Mouse (Mus musculus): ENCODE measurements around the gene Jak1.

Gene Jak1

DNA sequence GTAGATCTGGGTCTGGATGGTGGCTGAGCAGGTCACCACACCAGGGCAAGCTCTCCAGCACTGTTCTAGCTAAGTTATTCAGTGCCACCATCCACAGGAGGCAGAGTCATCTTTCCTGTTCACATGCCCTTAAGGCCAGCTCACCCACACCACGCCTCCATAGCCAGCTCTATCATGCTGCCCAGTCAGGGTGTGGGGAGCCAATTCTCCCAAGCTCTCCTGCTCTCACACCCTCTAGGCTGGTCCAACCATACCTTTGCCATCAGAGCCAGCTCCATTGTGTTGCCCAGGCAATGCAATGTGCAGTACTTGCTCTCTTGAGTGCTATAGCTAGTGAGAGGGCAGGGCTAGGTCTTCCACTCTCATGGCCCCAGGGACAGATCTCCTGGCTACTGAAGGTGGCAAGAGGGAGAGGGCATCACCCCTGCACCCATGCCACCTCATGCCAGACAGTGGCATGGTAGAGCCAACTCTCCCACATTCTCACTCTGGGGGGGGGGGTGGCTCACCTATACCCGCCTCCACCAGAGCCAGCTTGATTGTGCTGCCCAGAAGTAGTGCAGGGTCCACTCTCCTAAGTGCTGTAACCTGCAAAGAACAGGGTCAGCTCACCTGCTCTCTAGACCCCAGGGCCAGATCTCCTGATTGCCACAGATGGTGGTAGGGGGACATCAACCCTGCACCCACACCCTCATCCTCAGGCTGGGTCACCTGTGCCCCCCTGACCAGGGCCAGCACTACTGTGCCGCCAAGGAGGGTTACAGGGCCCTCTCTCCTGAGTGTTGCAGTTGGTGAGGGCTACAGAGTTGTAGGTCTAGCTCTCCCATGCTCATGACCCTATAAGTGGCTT lies 25.5 kb downstream of the Jak1 start:
- DNase-seq (ENCODE audit: low read depth, low spot score): no peak

DNA sequence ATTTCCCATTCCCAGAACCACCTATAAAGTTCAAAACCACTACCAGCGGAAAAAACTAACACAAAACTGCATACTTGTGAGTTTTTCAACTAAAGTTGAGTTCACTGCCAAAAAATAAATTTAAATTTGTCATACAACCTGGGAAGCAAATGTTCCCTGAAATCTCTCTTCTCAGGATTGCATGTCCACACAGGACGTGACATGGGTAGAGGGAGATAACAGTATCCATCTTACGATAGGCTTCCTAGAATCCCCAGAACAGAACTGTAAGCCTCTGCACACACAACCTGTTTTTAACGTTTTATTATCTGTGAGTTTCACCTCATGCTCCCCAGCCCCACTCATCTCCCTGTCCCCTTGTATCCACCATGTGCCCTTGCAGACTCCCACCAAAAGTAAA lies 26.5 kb downstream of the Jak1 start:
- no peak for DNase-seq (ENCODE audit: low read depth, low spot score)

DNA sequence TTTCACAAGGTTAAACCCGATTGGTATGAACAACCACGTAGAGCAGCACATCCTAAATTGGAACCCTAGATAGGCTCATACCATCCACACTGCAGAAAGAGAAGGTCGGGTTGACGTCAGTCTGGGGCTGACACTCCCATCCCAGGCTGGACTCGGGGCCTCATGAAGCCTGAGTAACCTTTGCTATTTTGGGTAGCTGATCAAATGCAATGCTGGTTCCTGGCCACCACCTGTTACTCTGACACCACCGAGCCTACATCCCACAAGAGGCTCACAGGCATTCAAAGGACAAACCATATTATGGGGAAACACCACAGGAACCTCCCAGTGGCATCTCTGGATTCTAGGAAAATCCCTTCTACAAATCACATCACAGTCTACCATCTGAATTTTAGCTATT lies 28.3 kb downstream of the Jak1 start:
- DNase-seq (ENCODE audit: low read depth, low spot score): no peak

DNA sequence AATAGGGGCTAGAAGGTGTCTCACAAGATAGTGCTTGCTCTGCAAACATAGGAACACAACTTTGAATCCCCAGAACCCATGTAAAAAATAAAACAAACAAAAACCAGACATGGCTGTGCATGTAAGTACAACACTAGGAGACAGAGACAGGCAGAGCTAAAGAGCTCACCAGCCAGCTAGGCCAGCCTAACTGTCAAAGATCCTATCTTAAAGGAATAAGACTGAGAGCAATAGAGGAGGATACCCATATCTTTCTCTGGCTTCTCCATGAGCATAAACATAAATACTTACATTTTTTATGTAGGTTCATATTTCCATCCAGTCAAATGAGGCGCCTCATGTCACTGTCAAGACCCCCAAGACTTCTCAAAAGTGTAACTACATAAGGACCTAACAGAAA lies 29.1 kb downstream of the Jak1 start:
- no peak for DNase-seq (ENCODE audit: low read depth, low spot score)

DNA sequence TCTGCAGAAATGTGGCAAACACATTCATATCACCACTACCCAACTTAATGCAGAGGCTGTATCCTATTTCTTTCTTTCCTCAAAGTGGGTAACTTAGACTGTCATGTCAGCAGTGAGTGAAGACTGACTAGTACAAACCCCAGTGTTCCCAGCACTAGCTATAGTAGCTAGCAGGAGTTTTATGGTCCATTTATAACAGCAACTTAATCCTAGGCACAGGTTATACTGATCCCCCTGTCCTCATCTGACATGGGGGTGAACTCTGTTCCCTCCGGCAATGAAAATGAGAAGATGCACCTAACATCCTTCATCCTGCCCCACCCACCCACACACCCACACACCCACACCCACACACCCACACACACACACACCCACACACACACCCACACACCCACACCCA lies 30.3 kb downstream of the Jak1 start:
- no peak for DNase-seq (ENCODE audit: low read depth, low spot score)

DNA sequence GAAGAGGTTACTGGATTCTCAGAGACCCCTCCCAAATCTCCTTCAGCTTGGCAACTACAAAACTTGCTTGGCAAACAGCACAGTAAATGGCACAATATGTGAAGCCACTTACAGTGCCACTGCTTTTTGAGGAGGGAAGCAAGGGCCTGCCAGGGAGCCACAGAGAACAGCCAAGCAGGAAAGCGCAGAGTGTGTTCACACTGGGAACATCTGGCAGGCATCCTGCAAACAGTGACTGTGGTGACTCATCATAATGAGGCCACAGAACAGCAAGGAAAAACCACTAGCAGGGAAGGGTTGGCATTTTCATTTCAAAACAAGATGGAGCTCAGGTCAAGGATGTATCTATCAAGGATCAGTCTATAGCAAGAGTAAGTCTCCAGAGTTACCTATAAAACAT lies 30.8 kb downstream of the Jak1 start:
- DNase-seq (ENCODE audit: low read depth, low spot score): no peak

DNA sequence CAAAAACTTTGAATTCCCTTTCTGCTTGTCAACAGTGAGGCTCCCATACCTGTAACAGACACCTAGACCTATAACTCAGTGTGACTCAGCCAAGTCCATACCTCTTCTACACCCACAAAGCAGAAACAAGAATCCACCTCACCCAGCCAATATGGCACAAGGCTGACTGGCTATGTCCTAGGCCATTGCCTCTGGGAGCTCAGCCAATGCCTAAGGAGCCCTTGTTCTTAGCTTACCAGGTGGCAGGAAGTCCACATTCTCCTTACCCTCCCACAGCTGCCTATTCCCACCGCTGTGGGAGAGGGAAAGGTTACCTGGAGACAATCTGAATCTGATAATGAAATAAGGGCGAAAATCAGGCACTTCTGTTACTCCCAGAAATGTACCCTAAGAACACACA lies 34.5 kb downstream of the Jak1 start:
- no peak for DNase-seq (ENCODE audit: low read depth, low spot score)

DNA sequence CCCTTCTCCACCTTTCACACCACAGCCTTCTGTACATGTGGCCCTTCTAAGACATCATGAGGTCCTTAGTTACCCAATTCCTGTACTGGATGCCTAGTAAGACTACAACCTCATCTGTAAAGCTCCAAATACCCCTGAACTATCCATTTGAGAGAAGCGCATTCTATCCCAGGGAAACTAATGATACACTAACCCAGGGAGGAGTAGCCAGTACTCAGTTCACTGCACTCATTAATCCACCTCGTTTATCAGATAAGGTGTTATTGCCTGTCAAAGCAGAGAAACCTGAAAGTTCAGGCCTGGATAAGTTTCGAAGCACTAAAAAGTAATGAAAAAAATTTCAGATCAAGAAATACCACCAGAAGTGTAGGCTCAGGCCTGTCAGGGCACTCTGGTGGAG lies 37.7 kb downstream of the Jak1 start:
- DNase-seq (ENCODE audit: low read depth, low spot score): no peak

DNA sequence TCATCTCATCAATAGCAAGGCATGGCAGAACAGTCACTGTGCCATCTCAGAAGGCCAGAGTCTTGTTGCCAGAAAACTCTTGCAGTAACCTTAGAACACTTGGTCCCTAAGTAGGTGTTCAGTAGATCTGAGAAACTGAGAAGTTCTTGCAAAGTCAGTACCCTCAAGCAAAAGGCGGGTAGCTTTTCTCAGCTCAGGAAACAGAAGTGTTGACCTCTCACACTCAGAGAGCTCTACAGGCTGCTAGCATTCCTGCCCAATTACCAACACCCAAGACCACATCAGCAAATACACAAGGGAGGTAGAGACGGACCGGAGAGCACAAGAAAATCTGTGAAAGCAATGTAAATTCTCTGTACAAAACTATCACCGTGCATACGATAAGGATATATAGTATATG lies 39.1 kb downstream of the Jak1 start:
- DNase-seq (ENCODE audit: low read depth, low spot score): no peak

DNA sequence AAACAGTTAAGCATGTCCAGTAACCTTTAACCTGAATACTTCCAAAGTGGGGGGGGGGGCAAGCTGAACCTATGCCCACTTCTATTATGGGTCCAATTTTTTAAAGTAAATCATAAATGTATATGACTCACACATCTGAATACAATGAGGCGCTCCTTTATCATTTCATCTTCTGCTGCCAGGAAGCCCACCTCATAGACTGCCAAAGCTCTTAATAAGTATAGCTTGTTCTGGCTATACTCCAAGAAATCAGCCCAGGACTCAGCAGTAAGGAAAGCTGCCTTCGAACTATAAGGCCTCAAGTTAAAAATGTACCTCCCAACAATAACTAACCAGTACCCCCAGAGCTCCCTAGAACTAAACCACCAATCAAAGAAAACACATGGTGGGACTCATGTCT lies 44.1 kb downstream of the Jak1 start:
- no peak for DNase-seq (ENCODE audit: low read depth, low spot score)

DNA sequence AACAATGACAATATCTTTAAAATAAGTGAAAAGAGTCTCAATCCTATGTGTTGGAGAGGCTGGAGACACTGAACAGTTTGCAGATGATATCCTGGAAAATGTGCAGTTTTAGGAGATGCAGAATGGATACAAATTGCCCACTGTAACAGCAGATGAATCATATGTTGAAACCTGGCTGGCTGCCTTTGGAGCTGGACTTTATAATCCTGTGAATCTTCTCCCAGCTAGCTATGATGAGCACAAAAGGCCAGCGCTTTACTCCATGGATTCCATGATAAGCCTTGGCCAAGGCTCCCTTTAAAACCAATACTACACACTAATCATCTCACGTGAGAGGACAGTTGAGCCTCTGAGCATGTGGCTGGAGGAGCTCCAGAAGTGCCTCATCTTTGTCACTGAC lies 45.2 kb downstream of the Jak1 start:
- no peak for DNase-seq (ENCODE audit: low read depth, low spot score)

DNA sequence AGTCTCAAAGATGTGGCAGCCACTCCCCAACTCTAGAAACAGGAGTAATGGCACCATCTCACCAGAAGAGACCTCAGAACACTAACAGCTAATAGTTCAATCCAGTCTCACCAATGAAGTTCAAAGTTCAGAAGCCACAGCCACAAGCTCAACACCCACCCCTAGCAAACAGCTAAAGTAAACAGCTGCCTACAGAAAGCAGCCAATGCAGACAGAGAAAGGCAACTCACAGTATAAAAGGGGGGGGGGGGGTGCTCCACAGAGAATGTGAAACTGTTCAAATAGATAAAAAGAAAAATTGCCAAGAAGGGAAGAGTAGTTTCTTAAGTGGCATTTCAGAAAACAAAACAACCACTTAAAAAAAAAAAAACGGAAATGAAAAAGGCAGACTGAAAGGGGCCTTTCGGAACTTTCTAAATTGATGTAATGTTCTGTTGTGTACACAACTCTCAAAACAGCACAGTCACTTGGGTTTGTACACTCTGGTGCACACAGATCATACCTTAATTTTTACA lies 48.0 kb downstream of the Jak1 start:
- no peak for DNase-seq (ENCODE audit: low read depth, low spot score)

DNA sequence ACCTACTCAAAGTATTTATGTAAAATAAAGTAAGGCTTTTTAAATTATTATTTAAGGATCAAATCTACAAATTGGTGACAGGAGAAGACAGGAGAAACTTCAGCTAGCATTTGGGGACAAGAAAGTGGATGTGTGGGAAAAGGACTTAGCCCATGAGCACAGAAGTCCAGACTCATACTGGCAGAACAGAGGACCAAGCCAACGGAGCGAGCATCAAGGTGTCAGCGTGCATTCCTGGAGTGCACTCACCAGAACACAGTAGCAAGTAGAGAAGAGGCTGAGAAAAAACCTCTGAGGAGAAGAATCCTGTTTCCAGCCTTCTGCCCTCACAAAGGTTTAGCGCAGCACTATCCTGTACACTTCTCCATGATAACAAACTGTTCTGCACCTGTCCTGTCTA lies 48.8 kb downstream of the Jak1 start:
- no peak for DNase-seq (ENCODE audit: low read depth, low spot score)

DNA sequence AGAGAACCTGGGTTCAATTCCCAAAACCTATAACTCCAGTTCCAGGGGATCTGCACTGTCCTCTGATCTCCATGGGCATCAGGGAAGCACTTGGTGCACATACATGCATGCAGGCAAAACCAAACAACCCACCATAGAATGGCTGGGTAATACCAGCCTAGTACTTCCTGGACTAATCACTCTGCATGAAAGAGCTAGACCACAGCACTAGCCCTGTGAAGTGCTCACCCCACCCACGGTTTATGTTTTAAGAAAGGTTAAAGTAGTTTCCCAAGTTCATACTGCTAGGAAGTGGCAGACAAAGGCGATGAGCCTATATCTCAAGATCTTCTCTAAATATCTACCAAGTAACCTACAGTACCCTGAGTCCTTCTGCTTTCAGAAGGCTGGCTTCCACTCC lies 51.6 kb downstream of the Jak1 start:
- DNase-seq (ENCODE audit: low read depth, low spot score): no peak

DNA sequence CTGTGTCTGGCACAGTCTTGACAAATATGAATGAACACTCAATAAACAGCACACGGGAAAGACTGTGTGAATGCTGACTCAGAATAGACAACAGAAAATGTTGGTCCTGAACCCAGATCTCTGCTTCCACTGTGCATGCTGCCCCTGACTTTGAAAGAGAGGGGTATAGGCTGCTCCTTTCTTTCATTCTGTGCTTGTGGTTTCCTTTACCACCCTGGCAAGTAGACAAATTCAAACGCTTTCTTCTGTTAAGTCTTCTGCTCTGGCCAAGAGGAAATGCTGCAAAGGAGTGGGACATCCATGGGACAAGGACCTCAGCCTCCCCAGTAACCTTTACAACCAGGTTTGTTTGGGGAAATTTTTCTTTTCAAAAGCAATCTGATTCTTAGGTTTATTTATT lies 57.6 kb downstream of the Jak1 start:
- no peak for DNase-seq (ENCODE audit: low read depth, low spot score)

DNA sequence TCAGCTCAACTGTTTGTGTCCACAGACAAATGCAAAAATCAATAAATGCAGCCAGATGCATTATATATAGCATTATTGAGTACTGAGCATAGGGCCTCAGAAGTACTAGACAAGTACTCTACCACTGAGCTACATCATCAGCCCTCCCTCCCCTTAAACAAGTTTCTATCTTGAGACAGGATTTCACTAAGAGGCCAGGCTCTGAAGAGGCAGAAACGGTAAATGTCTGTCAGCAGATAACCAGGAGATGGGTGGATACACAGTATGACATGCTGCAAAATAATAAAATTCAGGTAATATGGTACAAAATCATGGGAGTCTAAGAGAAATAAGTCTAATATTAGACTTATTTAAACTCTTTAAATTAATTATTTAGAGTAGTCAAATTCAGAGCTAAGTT lies 61.6 kb downstream of the Jak1 start:
- DNase-seq (ENCODE audit: low read depth, low spot score): no peak

DNA sequence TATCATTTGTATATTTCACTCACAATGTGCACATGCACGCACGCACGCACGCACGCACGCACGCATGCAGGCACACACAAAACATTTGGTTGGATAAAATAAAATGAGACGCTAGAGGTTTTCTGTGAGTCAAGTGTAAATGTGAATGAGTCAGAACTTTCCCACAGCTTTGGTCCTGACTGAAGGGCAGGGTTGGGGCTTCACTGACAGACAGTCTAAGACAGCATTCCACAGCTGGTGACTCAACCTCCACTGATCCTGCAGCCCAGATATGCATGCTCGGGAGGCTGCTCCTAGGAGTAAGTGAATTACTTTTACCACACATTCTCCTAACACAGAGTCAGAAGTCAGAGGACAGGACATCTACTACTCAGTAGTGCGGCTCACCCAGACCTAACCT lies 62.5 kb downstream of the Jak1 start:
- DNase-seq (ENCODE audit: low read depth, low spot score): no peak

DNA sequence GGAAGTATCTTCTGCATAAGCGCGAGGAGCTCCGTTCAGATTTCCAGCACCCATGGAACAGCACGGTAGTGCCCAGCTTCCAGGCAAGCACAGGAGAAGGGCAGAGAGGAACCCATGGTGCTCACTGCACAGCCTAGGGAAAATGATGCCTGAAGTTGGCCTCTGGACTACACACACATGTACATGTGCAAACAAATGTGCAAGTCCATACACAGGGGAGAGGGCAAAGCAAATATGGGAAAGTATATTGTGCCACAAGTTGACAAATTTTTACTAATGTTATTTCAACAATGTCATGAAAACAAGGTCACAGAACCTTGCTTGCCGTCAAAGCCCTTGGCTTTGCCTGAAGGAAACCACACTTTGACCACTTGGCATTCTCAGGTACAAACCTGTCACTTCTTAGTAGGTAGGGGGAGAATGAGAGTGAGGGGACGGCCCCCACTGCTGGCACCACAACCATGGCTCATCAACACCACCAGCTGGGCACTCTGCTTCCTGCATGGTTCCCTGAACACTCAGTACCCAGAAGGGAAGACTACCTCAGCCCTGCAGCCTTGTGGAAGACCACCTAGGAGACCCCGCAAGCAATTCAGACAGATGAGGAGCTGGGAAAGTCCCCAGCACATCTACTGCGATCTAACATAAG lies 65.5 kb downstream of the Jak1 start:
- DNase-seq (ENCODE audit: low read depth, low spot score): no peak

DNA sequence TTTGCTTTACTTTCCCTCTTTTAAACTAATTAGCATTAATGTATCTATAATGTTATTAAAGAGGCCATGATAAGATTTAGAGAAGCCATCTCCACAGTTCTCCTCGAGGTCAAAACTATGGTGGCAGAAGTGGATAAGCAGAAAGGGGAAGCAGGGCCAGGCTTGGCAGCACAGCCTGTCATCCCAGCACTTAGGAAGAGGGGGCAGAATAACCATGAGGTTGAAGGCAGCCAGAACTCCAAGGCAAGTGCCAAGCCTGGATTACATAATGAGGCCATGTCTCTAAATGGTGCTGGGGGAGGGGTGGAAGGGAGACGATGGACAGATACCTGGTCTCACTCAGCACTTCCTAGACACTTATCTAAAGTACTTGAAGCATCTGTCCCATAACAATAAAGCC lies 66.7 kb downstream of the Jak1 start:
- no peak for DNase-seq (ENCODE audit: low read depth, low spot score)

DNA sequence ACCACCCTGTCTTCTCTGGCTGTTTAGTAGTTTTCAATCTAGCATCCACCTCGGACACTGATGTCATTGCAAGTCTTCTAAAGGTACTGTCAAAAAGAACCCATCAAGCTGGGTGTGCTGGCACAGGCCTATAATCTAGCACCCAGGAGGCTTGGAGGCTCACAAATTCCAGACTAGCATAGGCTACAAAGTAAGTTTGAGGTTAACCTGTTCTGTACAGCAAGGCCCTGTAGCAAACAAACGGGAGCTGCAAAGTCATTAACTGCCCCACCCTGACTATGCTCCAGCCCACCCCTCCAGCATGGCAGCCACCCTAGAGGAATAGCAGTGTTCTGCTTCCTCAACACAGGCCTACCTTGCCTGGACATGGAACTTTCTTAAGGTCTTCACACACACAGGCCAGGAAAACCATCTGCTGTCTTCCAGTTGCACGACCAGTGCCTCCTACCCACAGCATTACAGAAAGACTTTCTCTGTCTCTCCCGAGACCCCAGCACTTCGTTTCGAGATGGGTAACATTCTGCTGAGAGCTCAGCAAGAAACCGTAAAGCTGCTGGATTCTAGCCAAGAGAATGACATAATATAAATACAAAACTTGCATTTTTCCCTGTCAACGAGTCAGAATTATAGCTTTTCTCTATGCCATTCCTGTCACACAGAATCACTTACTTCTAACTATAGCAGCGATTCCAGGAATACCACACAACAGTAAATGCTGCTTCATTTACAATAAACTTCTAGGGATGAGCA lies 67.5 kb downstream of the Jak1 start:
- DNase-seq (ENCODE audit: low read depth, low spot score): no peak

DNA sequence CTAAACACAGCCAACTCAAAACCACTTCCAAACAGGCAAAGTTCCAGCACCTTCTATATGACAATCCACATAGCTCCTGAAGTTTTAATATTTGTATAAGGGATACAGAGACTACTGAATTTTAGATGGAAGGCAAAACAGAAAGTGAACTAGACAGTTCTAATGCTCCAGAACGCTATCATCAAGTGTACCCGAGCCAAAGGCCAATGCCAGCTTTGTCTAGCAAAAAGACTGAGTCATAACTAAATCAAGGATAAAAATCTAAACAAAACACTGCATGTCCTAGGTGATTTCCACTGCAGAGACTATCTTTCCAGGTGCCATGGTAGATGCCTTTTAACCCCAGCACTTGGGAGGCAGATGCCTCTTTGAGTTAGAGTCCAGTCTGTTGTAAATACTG lies 68.7 kb downstream of the Jak1 start:
- no peak for DNase-seq (ENCODE audit: low read depth, low spot score)

DNA sequence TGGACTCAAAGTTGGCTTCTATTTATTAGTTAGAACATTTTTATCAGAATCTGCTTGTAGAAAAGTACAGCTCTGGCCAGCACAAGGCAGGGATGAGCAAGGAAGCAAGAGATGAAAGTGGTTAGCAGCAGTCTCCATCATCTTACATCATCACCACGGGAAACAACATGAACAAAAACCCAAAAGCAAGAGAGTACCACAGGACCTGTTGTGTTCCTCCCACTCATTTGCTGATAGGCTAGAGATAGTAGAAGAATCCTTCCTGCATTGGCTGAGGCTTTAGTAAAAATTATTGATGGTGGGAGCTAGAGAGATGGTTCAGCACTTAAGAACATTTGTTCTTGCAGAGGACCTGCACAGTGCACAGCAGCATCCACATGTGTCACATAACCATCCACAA lies 70.9 kb downstream of the Jak1 start:
- no peak for DNase-seq (ENCODE audit: low read depth, low spot score)
